Mouse (Mus musculus) central nervous system, embryonic 18 days (tissue): ENCODE results near the gene Sh2d2a. TPM values are rescaled to one million over a fixed set of nuclear protein-coding genes. Genes with fewer than 3 reads are reported as not detected.

Source experiments
- polyA plus RNA-seq: library from polyadenylated mRNA; depleted of rRNA; stranded (reverse); fragments of >200 nt; gene quantifications from 2 replicates; pipeline ENCODE4 v1.2.3, GENCODE M21; 2012; rRNA removed

Gene Sh2d2a
- 0.01 TPM in 1 of 2 replicates, not detected in the other for polyA plus RNA-seq

GRCm38 (mm10) chr3:87846650-87847110 is at the start of gene Sh2d2a:
Sh2d2a (plus strand) TSS chr3:87846755.

GRCm38 (mm10) chr3:87824206-87824605 is 22.3 kb upstream of the Sh2d2a start, which contains the start of gene Pear1:
Pear1 (minus strand) TSS chr3:87824306.

GRCm38 (mm10) chr3:87885281-87886003 is 38.9 kb downstream of the Sh2d2a start, which contains the start of gene Prcc:
Prcc (minus strand) TSS chr3:87885608.

Other genes with a start within 250 kb of the Sh2d2a start
- 34.5 and 35.4 TPM in 2 replicates for gene Arhgef11, start 229.2 kb upstream of the Sh2d2a start, polyA plus RNA-seq
- 0.97 and 1.6 TPM in 2 replicates for gene Lrrc71, start 98.1 kb upstream of the Sh2d2a start, polyA plus RNA-seq
- 1.8 and 4.8 TPM in 2 replicates for gene Ntrk1, start 51.6 kb upstream of the Sh2d2a start, polyA plus RNA-seq
- gene Insrr, start 49.8 kb upstream of the Sh2d2a start, polyA plus RNA-seq = 1.3 and 1.5 TPM in 2 replicates
- gene Pear1, start 22.4 kb upstream of the Sh2d2a start, polyA plus RNA-seq = 8.9 and 9.2 TPM in 2 replicates
- gene Prcc, start 38.9 kb downstream of the Sh2d2a start, polyA plus RNA-seq = 45.4 and 48.6 TPM in 2 replicates
- gene Hdgf, start 59.6 kb downstream of the Sh2d2a start, polyA plus RNA-seq = 150 and 157 TPM in 2 replicates
- gene Mrpl24, start 72.8 kb downstream of the Sh2d2a start, polyA plus RNA-seq = 75.9 and 78.5 TPM in 2 replicates
- gene Isg20l2, start 83.6 kb downstream of the Sh2d2a start, polyA plus RNA-seq = 21.5 and 21.7 TPM in 2 replicates
- gene Rrnad1, start 84.0 kb downstream of the Sh2d2a start, polyA plus RNA-seq = 48.3 and 48.6 TPM in 2 replicates
- gene Crabp2, start 101.9 kb downstream of the Sh2d2a start, polyA plus RNA-seq = 13.0 and 16.9 TPM in 2 replicates
- gene Nes, start 124.3 kb downstream of the Sh2d2a start, polyA plus RNA-seq = 14.2 and 14.3 TPM in 2 replicates
- 121 and 130 TPM in 2 replicates for gene Bcan, start 153.5 kb downstream of the Sh2d2a start, polyA plus RNA-seq
- 0.70 and 0.87 TPM in 2 replicates for gene Hapln2, start 180.8 kb downstream of the Sh2d2a start, polyA plus RNA-seq
- gene Gpatch4, start 196.4 kb downstream of the Sh2d2a start, polyA plus RNA-seq = 13.5 and 16.7 TPM in 2 replicates
- 82.0 and 87.5 TPM in 2 replicates for gene Naxe, start 211.7 kb downstream of the Sh2d2a start, polyA plus RNA-seq
- gene Ttc24, start 231.5 kb downstream of the Sh2d2a start, polyA plus RNA-seq = not detected in 2 replicates
- 4.9 and 5.1 TPM in 2 replicates for gene Iqgap3, start 235.2 kb downstream of the Sh2d2a start, polyA plus RNA-seq